Mouse (Mus musculus) ES-E14 (cell line): Measurements from ENCODE around the gene Gbp3.
"Not testable (repeated sequence)": the region's sequence is repeated elsewhere in the genome, so short reads cannot be mapped to it uniquely, and the experiment has no call there.

Experiments used
- CHD2 ChIP-seq: IDR thresholded peaks from 2 replicates; pipeline ENCODE4 v1.6.1; 2014; ENCODE audit warnings: mild to moderate bottlenecking, low read depth, low read length, inconsistent platforms
- HCFC1 ChIP-seq: IDR thresholded peaks from 2 replicates; pipeline ENCODE4 v1.6.1; 2012; ENCODE audit warnings: low read length, inconsistent platforms, borderline replicate concordance; ENCODE audit not compliant: insufficient read depth
- MAFK ChIP-seq: IDR thresholded peaks from 2 replicates; pipeline ENCODE4 v1.6.1; 2014; ENCODE audit warnings: mild to moderate bottlenecking, low read depth, low read length, inconsistent platforms; ENCODE audit not compliant: insufficient read depth

GRCm38 (mm10) chr3:142542776-142543175 lies 17.1 kb upstream of the Gbp3 start:
- not testable (repeated sequence) for TF ChIP-seq MAFK, HCFC1, CHD2
